Mouse (Mus musculus) gastrocnemius, postnatal 4 days (tissue): ENCODE data around the gene Ccr5. TPM values are rescaled to one million over a fixed set of nuclear protein-coding genes. Genes with fewer than 3 reads are reported as not detected.
A peak's percentile ranks its signal among the peaks of the same experiment; 100 is the strongest.
"Not testable (repeated sequence)": the region's sequence is repeated elsewhere in the genome, so short reads cannot be mapped to it uniquely, and the experiment has no call there.

Source experiments
- DNase-seq, 2 experiments: peaks; one replicate each; pipeline ENCODE4 v3.0.0; 2021 to 2022; ENCODE audit warnings: low spot score in 2 of 2, mixed read lengths in 2 of 2
- long read RNA-seq, 2 experiments: library from polyadenylated mRNA; stranded (forward); transcript quantifications; one replicate each; pipeline ENCODE4 v2.0.0; 2021
- total RNA-seq, 2 experiments: library from RNA; stranded (reverse); gene quantifications; 2 replicates each; pipeline ENCODE4 v1.2.3; 2021

Gene Ccr5
- under 1 TPM; 0.08 to 0.12 TPM for total RNA-seq
- long read RNA-seq, experiment 1: 0 reads
- long read RNA-seq, experiment 2: 0 reads

- DNase-seq: no peak
Observed at GRCm38 (mm10) chr9:124121387-124122184, at the start of gene Ccr5. Gene Ccr5 (plus strand): TSS chr9:124121543.

- DNase-seq: no peak
Observed at GRCm38 (mm10) chr9:124079803-124080202, 41.5 kb upstream of the Ccr5 start.

GRCm38 (mm10) chr9:124080471-124080870 lies 40.9 kb upstream of the Ccr5 start:
- DNase-seq: not testable (repeated sequence)

GRCm38 (mm10) chr9:124090441-124090840 lies 30.9 kb upstream of the Ccr5 start:
- no peak for DNase-seq

- DNase-seq: no peak
Observed at GRCm38 (mm10) chr9:124099127-124099526, 22.2 kb upstream of the Ccr5 start.

- DNase-seq: no peak
Observed at GRCm38 (mm10) chr9:124100357-124100756, 21.0 kb upstream of the Ccr5 start.

- no peak for DNase-seq
Observed at GRCm38 (mm10) chr9:124101723-124102122, 19.6 kb upstream of the Ccr5 start, which contains the start of gene Ccr2. Gene Ccr2 (plus strand): TSS chr9:124101950.

GRCm38 (mm10) chr9:124103199-124103598 lies 18.1 kb upstream of the Ccr5 start:
- no peak for DNase-seq

GRCm38 (mm10) chr9:124105196-124105595 lies 16.1 kb upstream of the Ccr5 start:
- DNase-seq: no peak

- DNase-seq: no peak
Observed at GRCm38 (mm10) chr9:124107232-124107631, 14.1 kb upstream of the Ccr5 start.

- no peak for DNase-seq
Observed at GRCm38 (mm10) chr9:124108356-124109127, 12.8 kb upstream of the Ccr5 start.

GRCm38 (mm10) chr9:124111997-124112396 lies 9.3 kb upstream of the Ccr5 start:
- DNase-seq: no peak

- no peak for DNase-seq
Observed at GRCm38 (mm10) chr9:124112591-124113239, 8.6 kb upstream of the Ccr5 start.

GRCm38 (mm10) chr9:124113777-124114176 lies 7.6 kb upstream of the Ccr5 start:
- DNase-seq: no peak

GRCm38 (mm10) chr9:124118489-124118888 lies 2.9 kb upstream of the Ccr5 start:
- no peak for DNase-seq

- DNase-seq: no peak
Observed at GRCm38 (mm10) chr9:124125576-124125975, 4.2 kb downstream of the Ccr5 start.

- no peak for DNase-seq
Observed at GRCm38 (mm10) chr9:124126373-124126772, 5.0 kb downstream of the Ccr5 start.

- no peak for DNase-seq
Observed at GRCm38 (mm10) chr9:124127412-124127811, 6.1 kb downstream of the Ccr5 start.

GRCm38 (mm10) chr9:124128379-124128778 lies 7.0 kb downstream of the Ccr5 start:
- peak in 1 of 2 experiments; percentile 17 for DNase-seq

GRCm38 (mm10) chr9:124132899-124133298 lies 11.6 kb downstream of the Ccr5 start:
- not testable (repeated sequence) for DNase-seq

GRCm38 (mm10) chr9:124134919-124135318 lies 13.6 kb downstream of the Ccr5 start:
- not testable (repeated sequence) for DNase-seq

- DNase-seq: no peak
Observed at GRCm38 (mm10) chr9:124137619-124138018, 16.3 kb downstream of the Ccr5 start.
